Mouse (Mus musculus): ENCODE measurements around the gene Gdnf. TPM values are rescaled to one million over a fixed set of nuclear protein-coding genes. Genes with fewer than 3 reads are reported as not detected.

Gene Gdnf
- under 1 TPM; 0.47 to 0.59 TPM for total RNA-seq (2021)

DNA sequence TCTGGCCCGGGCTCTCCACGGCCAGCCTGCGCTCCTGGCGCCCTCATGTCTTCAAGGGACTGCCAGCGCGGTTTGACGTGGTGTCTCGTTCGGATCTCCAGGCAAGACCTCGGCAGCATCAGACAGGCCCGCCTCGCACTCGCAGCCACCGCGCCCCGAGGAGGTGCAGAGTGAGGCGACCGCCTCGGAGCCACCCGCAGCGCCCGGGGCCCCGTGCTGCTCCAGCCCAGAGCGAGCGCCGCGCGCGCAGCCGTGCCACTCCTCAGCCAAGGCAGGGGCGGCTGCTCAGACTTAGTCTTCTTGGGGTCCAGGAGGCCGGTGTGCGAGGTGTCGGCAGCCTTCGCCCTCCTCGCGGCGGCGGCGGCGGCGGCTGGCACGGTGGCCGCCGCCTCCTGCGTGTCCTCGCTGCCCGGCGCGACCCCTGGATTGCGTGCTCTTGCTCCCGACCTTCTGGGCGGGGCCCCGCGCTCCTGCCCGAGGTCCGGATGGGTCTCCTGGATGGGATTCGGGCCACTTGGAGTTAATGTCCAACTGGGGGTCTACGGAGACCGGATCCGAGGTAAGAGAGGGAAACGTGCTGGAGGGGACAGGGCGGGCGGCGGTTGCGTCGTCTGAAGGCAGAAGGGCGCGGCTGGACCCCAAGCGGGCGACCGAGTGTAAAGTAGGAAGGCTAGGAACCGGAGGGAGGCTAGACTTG is at the start of gene Gdnf:
TSS of gene Gdnf (plus strand) at position 291 of the 697 bp plus-strand sequence.
- no peak for DNase-seq (ENCODE audit: low spot score)
- intact Hi-C loops (cut with DNase I), result loop anchor here (5.0 kb wide), 1 partner anchor 328 kb away; no protein-coding TSS in a partner anchor

DNA sequence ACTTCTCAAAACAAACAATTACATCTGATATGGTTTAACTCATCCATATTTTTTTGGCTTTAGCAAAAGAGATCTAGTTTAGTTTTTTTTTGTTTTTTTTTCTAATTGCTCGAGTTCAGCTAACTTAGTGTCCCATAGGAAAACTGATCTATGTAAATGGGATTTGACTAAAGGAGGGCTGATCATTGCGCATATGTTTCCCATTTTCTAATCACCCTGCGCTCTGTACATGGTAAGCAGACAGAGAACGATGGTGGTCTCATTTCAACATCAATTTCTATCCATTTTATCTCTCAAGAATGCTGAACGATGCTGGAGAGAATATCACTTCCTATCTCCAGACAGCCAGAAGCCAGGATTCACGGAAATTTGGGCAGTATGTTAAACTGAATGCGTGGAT is 43.5 kb upstream of the Gdnf start:
- intact Hi-C loops (cut with DNase I), result no loop called here
- DNase-seq (ENCODE audit: low spot score), result no peak

DNA sequence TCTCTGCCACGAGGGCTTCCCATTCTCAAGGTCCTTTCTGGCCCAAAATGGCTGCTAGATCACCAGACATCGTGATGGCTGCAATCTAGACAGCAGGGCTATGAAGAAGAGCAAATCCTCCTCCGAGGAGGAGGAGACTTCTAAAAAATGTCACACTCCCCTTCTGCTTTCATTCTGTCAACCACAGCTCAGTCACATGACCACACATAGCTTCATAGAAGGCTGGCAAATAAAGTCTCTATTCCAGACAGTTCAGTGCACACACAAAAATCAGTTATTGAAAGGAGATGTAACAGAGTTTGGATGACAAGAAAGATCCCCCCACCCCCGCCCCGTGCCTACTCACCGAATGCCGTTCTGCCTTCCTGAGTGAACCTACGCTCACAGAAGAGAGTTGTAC is 37.7 kb upstream of the Gdnf start:
- intact Hi-C loops (cut with DNase I), result no loop called here
- DNase-seq (ENCODE audit: low spot score), result no peak

DNA sequence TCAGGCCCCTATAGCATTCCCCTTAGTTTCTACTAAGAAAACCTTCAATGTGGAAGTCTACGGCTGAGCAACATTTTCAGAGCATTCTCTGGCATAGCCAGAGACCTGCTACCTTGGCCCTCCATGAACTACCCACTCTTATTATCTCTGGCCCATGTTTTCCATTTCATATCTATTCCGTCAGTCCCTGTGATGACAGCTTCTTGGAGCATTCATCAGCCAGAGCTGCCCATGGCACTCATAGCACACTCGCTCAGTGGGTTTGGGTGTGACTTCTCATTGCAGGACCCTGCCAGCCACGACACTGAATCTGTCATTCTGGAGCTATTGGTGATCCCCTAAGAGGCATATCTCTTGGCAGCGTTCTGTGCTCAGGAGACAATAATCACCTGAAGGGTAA is 29.1 kb upstream of the Gdnf start:
- intact Hi-C loops (cut with DNase I), result no loop called here
- peak; percentile 2 for DNase-seq (ENCODE audit: low spot score)

GRCm38 (mm10) chr15:7809841-7810391 is 730 bp upstream of the Gdnf start:
- no peak for DNase-seq (ENCODE audit: low spot score)
- intact Hi-C loops (cut with DNase I), result loop anchor here (5.0 kb wide), 1 partner anchor 328 kb away; no protein-coding TSS in a partner anchor

- no peak for DNase-seq (ENCODE audit: low spot score)
- intact Hi-C loops (cut with DNase I), result loop anchor here (5.0 kb wide), 1 partner anchor 329 kb away; no protein-coding TSS in a partner anchor
These were observed 593 bp downstream of the Gdnf start for GRCm38 (mm10) chr15:7811253-7811625.

DNA sequence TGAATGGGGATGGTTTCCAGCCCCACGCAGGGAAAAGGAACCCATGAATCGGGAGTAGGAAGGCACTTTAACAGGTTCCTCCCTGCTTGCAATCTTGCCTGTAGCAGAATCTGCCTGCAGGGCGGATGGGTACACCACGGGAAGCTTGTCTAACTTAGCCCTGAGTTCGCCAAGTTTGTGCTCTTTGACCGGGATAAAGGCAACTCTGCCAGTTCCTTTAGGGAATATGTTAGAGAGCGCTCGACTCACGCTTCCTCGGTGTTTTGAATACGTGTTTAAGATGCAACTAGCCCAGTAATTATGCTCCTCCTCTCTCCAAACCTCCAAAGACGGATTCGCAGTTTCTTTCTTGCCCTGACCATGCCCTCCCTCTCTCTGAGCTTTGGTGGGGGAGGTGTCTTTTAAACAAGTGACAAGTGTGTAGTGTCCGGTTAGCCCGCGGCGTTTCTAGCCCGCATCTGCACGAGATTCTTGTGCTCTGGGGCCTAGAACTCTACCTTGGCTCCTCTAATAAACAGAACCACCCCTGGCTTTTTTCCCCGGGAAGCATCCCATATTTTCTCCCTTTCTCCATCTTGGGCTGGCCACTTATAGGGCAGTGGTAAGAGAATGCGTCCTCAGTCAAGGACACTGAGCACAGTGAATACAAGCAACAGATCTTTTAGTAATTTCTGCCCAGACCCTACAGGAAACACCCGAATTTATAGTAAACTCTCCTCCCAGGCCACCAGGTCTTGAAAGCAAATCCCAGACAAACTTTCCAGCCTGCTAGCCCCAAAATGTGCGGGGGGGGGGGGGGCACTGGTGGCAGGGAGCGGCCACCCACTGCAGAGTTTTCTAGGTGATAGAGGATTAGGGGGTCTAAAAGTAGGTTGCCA is 1.4 kb downstream of the Gdnf start:
- DNase-seq (ENCODE audit: low spot score), result no peak
- intact Hi-C loops (cut with DNase I), result loop anchor here (1.0 to 5.0 kb wide), 2 partner anchors 330 to 352 kb away; no protein-coding TSS in a partner anchor

- intact Hi-C loops (cut with DNase I), result loop anchor here (1.0 to 5.0 kb wide), 2 partner anchors 331 to 353 kb away; no protein-coding TSS in a partner anchor
- no peak for DNase-seq (ENCODE audit: low spot score)
These were observed 2.4 kb downstream of the Gdnf start for GRCm38 (mm10) chr15:7812872-7813530.

- intact Hi-C loops (cut with DNase I), result loop anchor here (5.0 kb wide), 1 partner anchor 331 kb away; no protein-coding TSS in a partner anchor
- DNase-seq (ENCODE audit: low spot score), result no peak
These were observed 3.1 kb downstream of the Gdnf start for GRCm38 (mm10) chr15:7813531-7814370.

DNA sequence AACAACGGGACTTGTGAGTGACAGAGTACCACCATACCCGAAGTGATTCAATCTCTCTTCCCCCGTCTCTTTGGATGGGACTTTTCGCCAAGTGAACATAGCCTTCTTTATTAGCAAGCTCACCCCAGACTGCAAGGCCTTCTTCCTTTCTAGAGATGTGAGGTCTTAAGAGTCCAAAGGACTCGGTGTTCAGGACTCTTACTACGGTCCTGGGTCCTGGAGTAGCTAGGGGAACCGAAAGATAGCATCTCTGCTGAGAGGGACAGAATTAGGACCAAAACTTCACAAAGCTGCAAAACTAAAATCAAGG is 3.7 kb downstream of the Gdnf start:
- intact Hi-C loops (cut with DNase I), result loop anchor here (5.0 kb wide), 1 partner anchor 332 kb away; no protein-coding TSS in a partner anchor

GRCm38 (mm10) chr15:7814917-7815316 is 4.3 kb downstream of the Gdnf start:
- intact Hi-C loops (cut with DNase I), result loop anchor here (5.0 kb wide), 1 partner anchor 333 kb away; no protein-coding TSS in a partner anchor

More for the DNA sequence above, 3.7 kb downstream of the Gdnf start:
- no peak for DNase-seq (ENCODE audit: low spot score)

GRCm38 (mm10) chr15:7815521-7815944 is 4.9 kb downstream of the Gdnf start:
- intact Hi-C loops (cut with DNase I), result no loop called here
- DNase-seq (ENCODE audit: low spot score), result no peak

More at GRCm38 (mm10) chr15:7814917-7815316, 4.3 kb downstream of the Gdnf start:
- DNase-seq (ENCODE audit: low spot score), result no peak

DNA sequence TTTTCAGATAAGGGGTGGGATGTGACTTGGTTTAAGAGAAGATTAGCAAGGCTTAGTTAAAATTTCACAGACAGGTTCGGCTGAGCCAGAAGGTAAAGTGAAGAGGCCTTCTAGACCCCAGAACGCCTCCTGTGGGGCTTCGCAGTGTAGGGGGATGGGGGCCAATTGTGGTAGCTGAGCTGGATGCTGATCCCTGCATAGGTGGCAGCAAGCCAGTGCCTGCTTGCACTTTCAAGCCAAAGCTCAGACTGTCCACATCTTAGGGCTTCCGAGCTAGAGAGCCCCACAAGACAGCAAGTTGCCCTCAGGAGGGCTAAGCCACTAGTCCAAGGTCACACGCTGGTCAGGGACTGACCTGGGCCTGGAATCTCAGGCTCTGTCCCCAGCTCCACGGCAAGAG is 13.2 kb downstream of the Gdnf start:
- no peak for DNase-seq (ENCODE audit: low spot score)
- intact Hi-C loops (cut with DNase I), result no loop called here

DNA sequence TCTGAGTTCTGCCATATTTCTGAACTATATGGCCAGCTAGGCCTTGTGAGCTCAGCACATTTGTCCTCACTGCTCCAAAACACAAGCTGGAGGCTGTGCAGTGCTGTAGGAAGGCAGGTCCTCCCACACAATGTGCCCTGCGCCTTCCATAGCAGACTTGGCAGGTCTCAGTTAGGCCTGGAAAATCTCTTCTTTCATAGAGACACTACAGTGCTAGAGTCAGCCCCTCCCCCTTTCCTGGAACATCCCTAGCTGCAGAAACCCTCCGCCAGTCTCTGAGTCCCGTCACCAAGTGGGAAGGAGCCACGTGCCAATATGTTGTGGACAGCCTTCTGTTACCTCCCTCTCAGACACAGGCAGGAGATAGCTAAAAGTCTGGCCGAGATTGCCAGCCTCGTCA is 14.9 kb downstream of the Gdnf start:
- intact Hi-C loops (cut with DNase I), result no loop called here
- DNase-seq (ENCODE audit: low spot score), result no peak

DNA sequence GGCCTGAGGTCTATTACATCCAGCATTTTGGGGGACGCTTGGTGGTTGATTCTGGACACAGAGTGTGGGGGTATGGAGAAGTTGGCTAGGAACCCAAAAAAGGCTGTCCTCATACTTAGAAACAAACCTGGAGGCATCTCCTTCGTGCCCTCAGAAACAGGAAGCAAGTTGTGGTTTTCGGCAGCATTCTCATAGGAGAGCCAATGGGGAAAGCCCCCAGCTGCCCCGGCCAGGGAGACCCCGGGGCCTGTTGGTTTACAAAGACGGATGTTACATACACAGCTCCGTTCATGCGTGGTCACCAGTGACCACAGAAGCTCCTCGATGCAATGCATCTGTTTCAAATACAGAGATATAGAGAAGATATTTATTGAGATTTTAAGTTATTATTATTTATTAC is 24.8 kb downstream of the Gdnf start:
- no peak for DNase-seq (ENCODE audit: low spot score)
- intact Hi-C loops (cut with DNase I), result no loop called here

DNA sequence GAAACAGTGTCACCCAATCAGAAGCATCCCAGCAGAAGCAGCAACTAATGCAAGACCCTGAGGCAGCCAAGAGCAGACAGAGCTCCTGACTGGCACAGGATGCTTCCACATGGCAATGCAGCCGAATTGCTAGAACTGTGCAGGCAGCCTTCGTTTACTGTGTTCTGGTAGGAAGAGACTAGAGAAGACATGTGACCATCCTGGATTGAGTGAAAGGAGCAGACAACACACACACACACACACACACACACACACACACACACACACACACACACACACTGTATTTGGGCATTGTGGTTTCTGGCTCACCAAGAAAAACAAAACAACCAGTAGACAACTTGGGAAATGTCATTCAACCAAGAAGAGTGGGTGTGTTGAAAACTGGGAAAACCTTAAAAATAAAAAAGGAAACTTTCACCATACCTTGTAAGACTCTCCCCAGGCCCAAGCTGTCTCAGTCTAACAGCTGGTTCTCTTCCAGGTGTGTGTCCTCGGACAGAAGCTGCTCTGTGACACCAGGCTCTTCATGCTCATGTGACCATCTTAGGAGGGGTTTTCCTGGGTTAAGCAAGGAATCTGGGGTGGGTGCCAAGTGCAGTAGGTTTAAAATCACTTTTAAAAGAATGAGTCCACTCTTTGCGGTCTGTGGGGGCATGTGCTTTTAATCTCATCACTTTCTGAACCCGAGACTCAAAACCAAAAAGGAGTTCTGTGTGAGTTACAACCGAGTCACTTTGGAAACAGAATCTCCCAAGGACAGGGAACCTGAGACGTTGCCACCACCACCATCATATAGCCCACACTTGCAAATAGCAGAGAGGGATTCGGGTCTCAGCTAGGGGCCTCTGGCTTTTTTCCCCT is 27.6 kb downstream of the Gdnf start:
- intact Hi-C loops (cut with DNase I), result no loop called here

DNA sequence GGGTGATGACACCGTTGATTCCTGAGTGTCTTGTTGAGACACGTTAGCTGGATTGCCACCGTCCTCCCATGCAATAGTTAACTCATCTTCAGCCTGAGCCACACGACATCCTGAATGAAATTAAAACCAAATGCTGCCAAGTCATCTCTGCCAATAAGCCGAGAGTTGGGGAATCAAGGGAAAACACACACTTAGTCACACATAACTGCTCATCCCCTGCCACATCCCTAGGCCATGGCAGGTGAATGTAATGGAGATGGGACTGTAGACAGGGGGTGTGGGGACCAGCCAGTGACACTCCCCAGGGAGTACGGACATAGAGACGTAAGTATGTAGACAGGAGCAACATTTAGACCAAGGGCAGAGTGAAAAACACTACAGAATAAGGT is 28.3 kb downstream of the Gdnf start:
- DNase-seq (ENCODE audit: low spot score), result no peak
- intact Hi-C loops (cut with DNase I), result no loop called here

More for the DNA sequence above, 27.6 kb downstream of the Gdnf start:
- DNase-seq (ENCODE audit: low spot score), result no peak

DNA sequence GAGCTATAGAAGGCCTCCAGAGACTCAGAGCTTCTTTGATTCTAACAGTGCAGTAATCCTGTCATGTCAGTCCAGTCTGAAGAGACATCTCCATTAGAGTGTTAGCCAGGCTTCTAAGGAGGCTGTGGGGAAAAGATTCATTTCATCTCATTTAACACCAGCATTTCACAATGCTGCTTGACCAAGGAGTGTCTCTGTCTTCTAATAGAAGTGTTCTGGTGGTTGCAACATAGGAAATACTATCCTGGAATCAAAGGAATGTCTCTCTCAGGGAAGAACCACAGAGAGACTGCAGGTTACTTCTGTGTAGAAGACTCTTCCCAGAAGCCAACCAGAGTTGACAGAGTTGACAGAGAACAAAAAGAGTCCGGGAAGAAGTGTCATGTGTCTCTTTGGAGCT is 31.0 kb downstream of the Gdnf start:
- no peak for DNase-seq (ENCODE audit: low spot score)
- intact Hi-C loops (cut with DNase I), result no loop called here

Data from heart, postnatal 25 days (tissue).